Mouse (Mus musculus) ovary, postnatal 36 days (tissue): ENCODE data around the gene Cplx2.

Source experiments
- DNase-seq: peaks from one replicate; pipeline ENCODE4 v3.0.0; 2022; ENCODE audit warnings: low spot score, mixed read lengths

Cplx2 gene

DNA sequence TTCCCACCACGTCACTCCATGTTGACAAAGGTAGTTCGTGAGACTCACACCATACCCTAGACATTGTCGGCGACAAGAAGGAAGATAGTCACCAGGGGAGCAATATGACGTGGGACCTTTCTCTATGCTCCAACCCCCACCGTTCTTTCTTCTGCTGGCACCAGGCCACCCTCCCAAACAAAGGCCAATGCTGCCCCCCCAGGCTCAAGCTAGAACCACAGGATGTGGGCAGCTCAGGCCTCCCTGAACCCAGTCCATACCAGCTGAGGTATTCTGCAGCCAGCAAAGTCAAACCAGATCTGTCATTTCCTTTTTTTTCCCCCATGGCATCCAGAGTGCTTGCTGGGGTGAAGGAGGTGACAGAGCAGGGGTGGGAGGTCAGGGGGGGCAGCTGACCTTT lies 3.4 kb upstream of the Cplx2 start:
- no peak for DNase-seq

DNA sequence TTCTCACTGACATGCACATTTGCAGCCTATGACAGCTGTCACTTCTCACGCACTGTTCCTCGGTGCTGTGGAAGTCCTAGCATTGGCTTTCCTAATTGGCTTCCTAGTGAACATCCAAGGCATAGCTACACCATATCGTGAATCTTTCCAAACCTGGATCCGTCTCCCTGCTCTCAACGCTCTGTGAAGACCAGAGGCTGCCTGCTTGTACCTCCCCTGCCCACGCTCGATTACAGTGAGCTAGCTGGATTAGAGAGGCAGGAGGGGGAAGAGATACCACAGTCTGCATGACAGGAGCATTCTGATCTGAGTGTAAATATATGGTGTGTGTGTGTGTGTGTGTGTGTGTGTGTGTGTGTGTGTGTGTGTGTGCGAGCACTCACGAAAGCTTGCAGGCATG lies 3.0 kb upstream of the Cplx2 start:
- no peak for DNase-seq

GRCm38 (mm10) chr13:54371387-54372330 lies 510 bp downstream of the Cplx2 start:
- peak; percentile 88 for DNase-seq

DNA sequence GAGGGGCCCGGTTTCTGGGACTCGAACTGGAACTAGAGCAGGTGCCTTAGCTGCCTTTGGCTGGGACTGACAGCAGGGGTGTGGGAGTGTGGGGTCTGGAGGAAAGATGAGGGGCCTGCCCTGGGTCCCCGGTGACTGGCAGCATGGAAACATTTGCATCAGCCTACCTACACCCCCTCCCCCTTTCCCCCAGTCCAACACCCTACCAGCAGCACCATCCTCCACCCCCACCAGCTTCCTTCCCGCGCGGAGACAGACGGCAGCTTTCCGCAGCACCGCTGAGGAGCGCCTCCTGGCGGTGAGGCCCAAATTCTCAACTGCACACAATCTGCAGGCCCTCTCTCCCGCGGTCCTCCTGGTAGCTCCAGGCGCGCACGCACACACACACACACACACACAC lies 1.5 kb downstream of the Cplx2 start:
- DNase-seq: peak; percentile 47

DNA sequence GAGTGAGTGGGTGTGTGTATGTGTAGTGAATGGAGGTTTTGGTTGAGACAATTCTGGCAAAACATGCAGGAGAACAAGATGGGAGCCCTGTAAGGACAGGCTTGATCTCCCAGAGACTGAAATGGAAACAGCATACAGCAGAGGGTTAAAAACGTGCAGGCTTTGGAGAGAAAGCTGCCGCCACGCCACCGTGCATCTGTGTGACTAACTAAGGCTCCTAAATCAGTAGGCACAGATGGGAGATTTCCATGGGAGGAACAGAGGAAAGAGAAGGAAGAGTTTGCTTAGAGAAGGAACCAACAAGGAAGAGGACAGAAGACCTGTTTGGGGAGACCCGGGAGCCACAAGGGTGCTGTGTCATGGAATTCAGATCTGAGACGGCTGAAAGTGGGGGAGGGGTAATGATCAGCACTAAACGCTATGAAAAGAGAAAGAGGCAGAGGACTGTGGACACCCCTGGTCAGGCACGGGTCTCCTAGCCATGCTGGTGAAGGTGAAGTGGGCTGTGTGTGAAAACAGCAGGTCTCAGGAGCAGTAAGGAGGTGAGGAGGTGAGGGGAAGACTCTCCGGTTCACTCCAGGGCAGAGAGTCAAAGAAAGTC lies 3.1 kb downstream of the Cplx2 start:
- DNase-seq: no peak

GRCm38 (mm10) chr13:54375497-54376495 lies 4.6 kb downstream of the Cplx2 start:
- DNase-seq: no peak

GRCm38 (mm10) chr13:54376736-54377135 lies 5.6 kb downstream of the Cplx2 start:
- no peak for DNase-seq

GRCm38 (mm10) chr13:54378051-54378450 lies 6.9 kb downstream of the Cplx2 start:
- DNase-seq: no peak

- no peak for DNase-seq
Measured at GRCm38 (mm10) chr13:54380421-54380820, 9.3 kb downstream of the Cplx2 start.

DNA sequence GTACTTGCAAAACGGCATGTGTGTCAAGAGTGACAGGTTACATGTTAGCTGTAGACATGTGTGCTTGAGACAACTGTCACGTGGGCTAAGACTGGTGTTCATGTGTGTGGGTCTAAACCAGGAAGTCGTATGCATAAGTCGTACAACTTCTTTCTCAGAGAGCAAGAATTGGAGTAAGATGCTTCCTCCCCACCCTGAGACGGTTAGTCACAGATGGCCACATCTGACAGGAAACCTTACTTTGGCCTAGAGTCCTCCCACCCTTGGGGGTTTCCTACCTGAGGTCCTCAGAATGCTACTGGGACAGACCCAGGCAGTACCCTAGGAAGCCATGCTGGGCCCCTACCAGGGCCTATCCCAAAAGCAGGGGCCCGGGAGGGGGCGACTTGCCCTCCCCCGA lies 10.2 kb downstream of the Cplx2 start:
- DNase-seq: no peak

DNA sequence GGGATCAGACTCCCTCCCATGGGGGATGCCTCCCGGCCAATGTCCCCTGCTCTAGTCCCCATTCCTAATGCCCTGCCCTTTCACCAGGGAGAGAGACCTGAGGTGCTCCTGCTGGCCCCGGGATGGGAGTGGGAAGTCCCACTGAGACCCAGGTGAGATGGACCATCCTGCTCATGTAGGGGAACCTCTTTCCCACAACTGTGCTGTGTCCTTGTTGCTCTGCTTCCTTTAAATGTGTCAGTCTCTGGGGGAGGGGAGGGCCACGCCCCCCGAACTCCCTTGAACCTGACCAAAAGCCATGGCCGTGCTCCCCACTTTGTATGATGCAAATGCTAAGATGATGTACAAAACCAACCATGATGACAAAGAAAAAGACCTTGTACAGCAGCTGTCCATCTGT lies 12.4 kb downstream of the Cplx2 start:
- no peak for DNase-seq

GRCm38 (mm10) chr13:54384518-54384917 lies 13.4 kb downstream of the Cplx2 start:
- DNase-seq: no peak

- DNase-seq: no peak
Measured at GRCm38 (mm10) chr13:54385008-54386004, 14.2 kb downstream of the Cplx2 start.

DNA sequence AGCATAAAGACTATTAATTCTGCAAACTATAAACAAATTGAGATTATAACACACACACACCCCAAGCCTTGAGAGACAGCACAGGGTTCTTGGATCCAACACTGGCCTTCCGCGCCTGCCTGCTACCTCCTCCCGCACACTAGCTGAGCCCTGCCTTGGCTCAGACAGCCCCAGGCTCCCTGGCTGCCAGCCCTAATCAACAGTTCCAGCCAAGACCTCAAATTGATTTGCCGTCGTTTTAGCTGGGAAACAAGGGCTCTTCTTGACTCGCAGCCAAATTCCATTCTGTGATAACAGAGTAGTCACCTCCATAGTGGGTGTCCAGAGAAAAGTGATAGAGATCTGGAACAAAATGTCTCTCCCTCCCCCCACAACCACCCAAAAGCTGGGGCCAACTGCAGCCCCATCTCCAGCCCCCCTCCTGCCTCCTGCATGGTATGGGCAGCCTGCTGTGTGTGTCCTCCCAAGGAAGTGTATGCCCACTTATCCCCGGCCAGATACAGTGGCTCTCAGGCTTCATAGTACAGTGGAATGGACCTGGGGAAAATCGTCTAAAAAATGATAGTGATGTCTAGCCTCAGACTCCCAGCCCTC lies 18.9 kb downstream of the Cplx2 start:
- peak; percentile 37 for DNase-seq

GRCm38 (mm10) chr13:54390565-54391013 lies 19.4 kb downstream of the Cplx2 start:
- DNase-seq: no peak

GRCm38 (mm10) chr13:54391313-54391712 lies 20.2 kb downstream of the Cplx2 start:
- no peak for DNase-seq

GRCm38 (mm10) chr13:54397069-54397468 lies 25.9 kb downstream of the Cplx2 start:
- no peak for DNase-seq

DNA sequence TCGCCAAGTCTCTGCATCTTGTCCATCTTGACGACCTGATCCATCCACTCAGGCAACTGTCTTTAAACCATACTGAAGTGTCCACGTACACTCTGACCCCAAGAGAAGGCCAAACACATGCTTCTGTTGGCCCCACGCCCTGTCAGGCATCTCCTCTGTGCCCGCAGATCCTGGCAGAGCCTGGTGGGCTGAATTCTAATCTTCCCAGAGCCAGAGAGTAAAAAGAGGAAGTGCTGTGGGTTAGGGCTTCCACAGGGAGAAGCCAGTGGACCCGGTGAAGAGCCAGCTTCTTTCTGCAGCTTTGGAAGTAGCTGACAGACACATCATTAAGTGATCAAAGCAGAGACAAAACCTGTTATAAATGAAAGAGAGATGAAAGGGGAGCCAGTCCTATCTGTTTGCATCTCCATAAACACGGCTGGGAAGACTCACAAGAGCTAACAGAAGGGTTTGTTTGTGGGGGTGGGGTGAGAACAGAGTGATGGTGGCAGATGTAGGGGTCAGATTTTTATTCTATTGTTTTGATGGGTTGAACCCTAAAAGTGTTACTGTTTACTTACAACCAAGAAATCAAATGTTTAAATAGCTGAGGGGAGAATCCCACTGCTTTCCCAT lies 29.5 kb downstream of the Cplx2 start:
- no peak for DNase-seq

DNA sequence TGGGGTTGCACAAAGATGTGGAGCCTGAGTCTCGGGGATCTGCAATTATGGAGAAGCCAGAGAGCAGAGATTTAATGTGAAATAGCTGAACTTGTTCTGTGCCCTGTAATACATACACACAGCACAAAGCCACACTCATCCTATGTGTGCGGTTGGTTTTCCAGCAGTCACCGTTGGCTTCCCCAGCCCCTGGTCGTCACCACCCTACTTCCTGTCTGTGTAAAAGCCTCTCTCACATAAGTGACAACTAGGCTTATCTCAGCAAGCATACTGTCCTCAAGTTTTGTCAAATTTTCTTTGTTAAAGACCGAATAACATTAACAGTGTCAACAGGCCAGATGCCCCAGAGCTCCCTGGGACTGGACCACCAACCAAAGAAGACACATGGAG lies 30.0 kb downstream of the Cplx2 start:
- no peak for DNase-seq

DNA sequence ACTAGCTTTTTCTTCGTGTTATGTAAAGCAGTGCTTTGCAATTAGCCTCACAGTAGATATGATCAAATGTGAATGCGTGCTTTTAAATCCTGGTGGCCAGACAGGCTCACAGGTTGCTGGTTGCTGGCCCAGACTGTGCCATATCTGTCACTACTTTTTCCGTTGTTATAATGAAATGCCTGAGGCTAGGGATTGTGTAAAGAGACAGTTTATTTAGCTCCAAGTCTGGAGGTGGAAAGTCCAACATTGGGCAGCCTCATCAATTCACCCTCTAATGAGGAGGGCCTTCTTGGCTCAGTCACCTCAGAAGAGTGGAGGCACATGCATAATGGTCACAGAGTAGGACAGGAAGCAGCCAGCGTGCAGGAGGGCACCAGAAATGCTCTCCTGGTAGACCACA lies 31.2 kb downstream of the Cplx2 start:
- no peak for DNase-seq
